Mouse (Mus musculus): ENCODE results near the gene Psmd14. TPM values are rescaled to one million over a fixed set of nuclear protein-coding genes. Genes with fewer than 3 reads are reported as not detected.

Gene Psmd14
- total and polyA plus RNA-seq, 3 experiments, result 156 to 217 TPM; not detected in 1

DNA sequence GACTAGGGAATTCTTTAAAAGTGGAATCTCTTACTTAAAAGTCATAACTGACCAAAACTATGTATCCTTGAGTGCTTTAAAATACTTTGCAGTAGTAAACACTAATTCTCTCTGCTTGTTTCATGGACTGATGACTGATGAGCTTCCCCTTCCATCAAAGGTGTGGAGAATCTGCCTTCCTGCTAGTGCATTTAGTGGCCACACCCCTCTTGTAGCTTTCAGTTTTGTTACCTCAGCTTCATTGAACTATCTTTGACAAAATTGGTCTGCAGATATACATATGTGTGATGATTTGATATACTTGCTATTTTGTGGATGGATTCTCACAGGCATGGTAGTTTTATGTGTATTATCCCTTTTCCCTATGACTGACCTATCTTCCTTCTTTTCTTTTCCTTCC is 43.5 kb downstream of the Psmd14 start:
- no peaks in the 10 kb centered on the region for H3K27me3 ChIP-seq (ENCODE audit: control insufficient read depth in 1 of 2, insufficient read depth in 2 of 2, low read length in 2 of 2)
- no peak overlapping the region for H3K9ac ChIP-seq (ENCODE audit: control insufficient read depth, low read depth, low read length, poor library complexity, severe bottlenecking)
- H3K4me1 ChIP-seq (ENCODE audit: control insufficient read depth in 1 of 2, insufficient read depth in 2 of 2, low read length in 2 of 2), result peaks cover 2 to 5% of the 10 kb centered on the region in 2 experiments; a peak in 3 of 4 replicates
- no peak overlapping the region for H3K27ac ChIP-seq (ENCODE audit: control insufficient read depth, low read depth, low read length)
- no peaks in the 10 kb centered on the region for H3K9me3 ChIP-seq (replicated peaks; ENCODE audit: insufficient read depth, low read length)
- H3K36me3 ChIP-seq (ENCODE audit: control insufficient read depth in 1 of 2, insufficient read depth in 2 of 2, low read length in 2 of 2), result peaks cover 6 to 21% of the 10 kb centered on the region in 2 experiments
- no peak overlapping the region for H3K4me3 ChIP-seq (ENCODE audit: control insufficient read depth in 1 of 2, insufficient read depth in 1 of 2, low read depth in 2 of 2, low read length in 2 of 2)
- DNase-seq (ENCODE audit: low read depth, low spot score), result no peak
- TF ChIP-seq BHLHE40 (IDR thresholded peaks at IDR 0.05; ENCODE audit: borderline replicate concordance, low read depth, low read length) (no peak), ZKSCAN1 (IDR thresholded peaks at IDR 0.05; ENCODE audit: low read depth, low read length) (no peak), MXI1 (IDR thresholded peaks at IDR 0.05; ENCODE audit: low read depth, low read length) (no peak), POLR2AphosphoS5 (IDR thresholded peaks at IDR 0.05; ENCODE audit: borderline replicate concordance, low read depth, low read length) (no peak), UBTF (IDR thresholded peaks at IDR 0.05; ENCODE audit: borderline replicate concordance, insufficient read depth, low read depth, low read length) (no peak), SIN3A (IDR thresholded peaks at IDR 0.05; ENCODE audit: low read length) (no peak)
- H3K79me2 ChIP-seq (ENCODE audit: control insufficient read depth, insufficient read depth, low read length, poor library complexity), result peaks cover 16% of the 10 kb centered on the region; the same call in 1 of the 2 replicates

DNA sequence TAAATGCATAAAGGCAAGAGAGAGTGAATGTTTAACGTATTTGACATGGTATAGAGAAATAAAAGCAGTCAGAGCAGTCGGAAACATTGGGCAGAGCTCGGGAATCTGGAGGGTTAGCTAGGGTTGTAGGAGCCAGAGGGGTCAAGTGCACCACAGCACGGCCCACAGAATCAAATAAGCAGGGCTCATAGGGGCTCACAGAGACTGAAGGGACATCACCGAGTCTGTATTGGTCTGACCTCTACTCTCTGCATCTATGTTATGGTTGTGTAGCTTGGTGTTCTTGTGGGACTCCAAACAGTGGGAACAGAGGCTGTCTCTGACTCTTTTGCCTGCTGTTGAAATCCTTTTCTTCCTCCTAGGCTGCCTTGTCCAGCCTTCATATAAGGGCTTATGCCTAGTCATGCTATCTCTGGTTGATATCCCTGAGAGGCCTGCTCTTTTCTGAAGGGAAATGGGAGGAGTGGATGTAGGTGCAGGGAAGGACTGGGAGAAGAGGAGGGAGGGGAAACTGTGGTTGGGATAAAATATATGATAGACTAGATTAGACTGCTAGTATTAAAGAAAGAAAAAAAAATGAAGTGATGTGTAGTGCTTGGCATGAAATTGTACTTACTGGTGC is 47.9 kb downstream of the Psmd14 start:
- peaks cover 1 to 3% of the 10 kb centered on the region in 2 experiments; a peak in 3 of 4 replicates for H3K4me1 ChIP-seq (ENCODE audit: control insufficient read depth in 1 of 2, insufficient read depth in 2 of 2, low read length in 2 of 2)
- H3K27me3 ChIP-seq (ENCODE audit: control insufficient read depth in 1 of 2, insufficient read depth in 2 of 2, low read length in 2 of 2), result no peaks in the 10 kb centered on the region
- H3K4me3 ChIP-seq (ENCODE audit: control insufficient read depth in 1 of 2, insufficient read depth in 1 of 2, low read depth in 2 of 2, low read length in 2 of 2), result no peak overlapping the region
- H3K27ac ChIP-seq (ENCODE audit: control insufficient read depth, low read depth, low read length), result no peak overlapping the region
- peaks cover 11% of the 10 kb centered on the region; the same call in 1 of the 2 replicates for H3K79me2 ChIP-seq (ENCODE audit: control insufficient read depth, insufficient read depth, low read length, poor library complexity)
- no peak for TF ChIP-seq ZNF384 (IDR thresholded peaks at IDR 0.05; ENCODE audit: low read depth, low read length)
- no peak for TF ChIP-seq POLR2AphosphoS2 (IDR thresholded peaks at IDR 0.05; ENCODE audit: low read length)
- no peak for TF ChIP-seq MAFK (IDR thresholded peaks at IDR 0.05; ENCODE audit: borderline replicate concordance, low read depth, low read length)
- no peak for TF ChIP-seq MXI1 (IDR thresholded peaks at IDR 0.05; ENCODE audit: low read depth, low read length)
- TF ChIP-seq MAZ (IDR thresholded peaks at IDR 0.05; ENCODE audit: low read depth, low read length), result no peak
- no peak for TF ChIP-seq USF2 (IDR thresholded peaks at IDR 0.05; ENCODE audit: borderline replicate concordance in 1 of 2, insufficient read depth in 1 of 2, low read depth in 1 of 2, low read length in 2 of 2)
- TF ChIP-seq ZKSCAN1 (IDR thresholded peaks at IDR 0.05; ENCODE audit: low read depth, low read length), result no peak
- TF ChIP-seq TAL1 (IDR thresholded peaks at IDR 0.05; ENCODE audit: low read length), result no peak
- TF ChIP-seq CHD1 (IDR thresholded peaks at IDR 0.05; ENCODE audit: low read depth, low read length), result no peak
- TF ChIP-seq SMC3 (IDR thresholded peaks at IDR 0.05; ENCODE audit: low read depth, low read length), result no peak
- TF ChIP-seq NRF1 (IDR thresholded peaks at IDR 0.05; ENCODE audit: insufficient read depth, low read depth, low read length, poor library complexity, severe bottlenecking), result no peak
- TF ChIP-seq POLR2AphosphoS5 (IDR thresholded peaks at IDR 0.05; ENCODE audit: borderline replicate concordance, low read depth, low read length), result no peak
- no peaks in the 10 kb centered on the region for H3K9me3 ChIP-seq (replicated peaks; ENCODE audit: insufficient read depth, low read length)
- no peak overlapping the region for H3K9ac ChIP-seq (ENCODE audit: control insufficient read depth, low read depth, low read length, poor library complexity, severe bottlenecking)
- no peak for DNase-seq (ENCODE audit: low read depth, low spot score)
- peaks cover 5 to 27% of the 10 kb centered on the region in 2 experiments for H3K36me3 ChIP-seq (ENCODE audit: control insufficient read depth in 1 of 2, insufficient read depth in 2 of 2, low read length in 2 of 2)

All from MEL (cell line).